Mouse (Mus musculus): ENCODE results near the gene Trim2. TPM values are rescaled to one million over a fixed set of nuclear protein-coding genes. Genes with fewer than 3 reads are reported as not detected.

Trim2 gene
- total RNA-seq, 2 experiments from 2014 or later: 6.2 to 7.0 TPM

GRCm38 (mm10) chr3:84324000-84324399 is 17.3 kb upstream of the Trim2 start:
- DNase-seq: no peak

DNA sequence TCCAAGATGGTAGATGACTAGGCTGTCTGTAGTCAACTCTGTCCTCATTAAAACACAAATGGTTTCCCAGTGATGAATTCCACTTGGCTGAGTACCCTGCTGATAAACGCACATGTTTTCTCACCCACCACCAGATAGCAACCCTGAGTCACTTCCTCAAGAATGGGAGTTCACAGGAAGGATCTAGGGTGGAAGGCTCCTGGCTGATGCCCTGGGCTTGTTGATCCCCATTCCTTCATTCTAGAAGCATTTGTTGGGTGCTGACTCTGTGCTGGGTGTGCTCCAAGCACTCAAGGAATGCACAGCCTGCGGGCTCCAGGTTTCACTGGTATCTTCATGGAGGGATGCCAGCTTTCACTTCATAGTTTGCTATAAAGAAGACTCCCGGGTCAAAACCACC is 12.8 kb upstream of the Trim2 start:
- DNase-seq: peak; percentile 47 to 64

DNA sequence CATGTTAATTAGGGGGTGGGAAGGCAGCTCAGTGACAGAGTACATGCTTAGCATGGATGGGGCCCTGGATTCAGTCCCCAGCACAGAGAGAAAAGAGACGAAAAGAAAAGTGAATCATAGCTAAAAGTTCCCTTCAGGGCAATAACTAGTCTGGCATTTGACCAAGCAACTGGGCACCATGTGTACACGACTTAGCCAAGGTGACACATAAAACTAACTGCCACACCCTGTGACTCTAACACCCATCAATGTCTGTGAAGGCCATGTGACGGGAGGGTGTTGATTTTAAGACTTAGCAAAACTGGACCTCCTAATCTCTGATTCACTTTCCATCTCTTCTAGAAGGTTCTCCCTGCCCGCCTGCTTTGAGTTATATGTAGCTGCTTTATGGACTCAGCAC is 12.2 kb upstream of the Trim2 start:
- no peak for DNase-seq

DNA sequence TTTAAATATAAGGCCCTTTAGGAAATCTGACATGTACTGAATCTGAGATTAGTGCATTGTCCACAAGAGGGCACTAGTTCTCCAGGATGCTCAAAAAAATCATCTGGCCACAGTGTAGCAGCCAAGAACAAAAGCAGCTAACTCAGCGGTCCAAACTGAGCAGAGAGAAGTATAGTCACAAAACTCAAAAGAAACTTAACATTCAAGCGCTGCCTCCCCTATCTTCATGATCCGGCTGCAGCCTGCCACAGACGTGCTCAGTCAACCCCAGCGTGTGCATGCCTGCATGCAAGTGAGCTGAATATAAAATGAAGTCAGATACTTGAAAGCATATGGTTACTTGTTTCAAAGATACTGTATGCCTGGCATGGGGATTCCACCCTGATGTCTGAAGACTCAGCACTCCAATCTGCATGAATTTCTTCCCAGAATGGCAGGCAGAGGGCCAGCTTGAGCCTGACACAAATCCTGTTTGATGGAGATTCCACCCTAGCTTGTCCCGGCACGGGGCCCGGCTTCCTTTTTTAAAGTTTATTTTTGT is 8.0 kb upstream of the Trim2 start:
- DNase-seq: peak; percentile 81 to 86

DNA sequence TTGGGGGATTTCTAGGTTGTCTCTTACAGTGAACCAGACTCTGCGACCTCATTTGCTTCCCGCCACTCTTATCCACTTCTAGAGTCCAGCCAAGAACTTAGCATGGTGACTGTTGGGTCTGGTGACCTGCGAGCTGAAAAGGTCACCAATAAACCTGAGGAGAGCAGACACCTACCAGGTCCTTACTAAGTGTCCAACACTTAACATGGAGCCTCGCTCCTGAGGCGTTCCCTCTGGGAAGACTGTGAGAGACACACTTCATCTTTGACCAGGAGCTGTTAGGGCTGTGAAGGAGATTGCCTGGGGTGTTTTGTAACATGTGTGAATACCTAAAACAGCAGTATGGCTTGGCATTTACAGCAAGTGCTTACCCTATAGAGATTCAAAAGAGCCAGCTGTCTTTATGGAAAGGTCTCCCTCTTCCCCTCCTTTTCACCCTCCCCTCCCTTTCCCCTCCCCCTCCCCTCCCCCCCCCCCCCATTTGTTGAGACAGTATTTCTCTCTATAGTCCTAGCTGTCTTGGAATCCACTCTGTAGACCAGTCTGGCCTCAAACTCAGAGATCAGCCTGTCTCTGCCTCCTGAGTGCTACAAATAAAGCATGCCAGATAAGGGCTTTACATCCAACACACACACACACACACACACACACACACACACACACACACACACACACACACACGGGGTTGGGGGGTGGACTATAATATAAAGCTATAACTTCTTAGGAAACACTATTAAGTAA is 7.3 kb upstream of the Trim2 start:
- DNase-seq: no peak

GRCm38 (mm10) chr3:84313003-84313800 is 6.5 kb upstream of the Trim2 start:
- DNase-seq: peak; percentile 76 to 81

DNA sequence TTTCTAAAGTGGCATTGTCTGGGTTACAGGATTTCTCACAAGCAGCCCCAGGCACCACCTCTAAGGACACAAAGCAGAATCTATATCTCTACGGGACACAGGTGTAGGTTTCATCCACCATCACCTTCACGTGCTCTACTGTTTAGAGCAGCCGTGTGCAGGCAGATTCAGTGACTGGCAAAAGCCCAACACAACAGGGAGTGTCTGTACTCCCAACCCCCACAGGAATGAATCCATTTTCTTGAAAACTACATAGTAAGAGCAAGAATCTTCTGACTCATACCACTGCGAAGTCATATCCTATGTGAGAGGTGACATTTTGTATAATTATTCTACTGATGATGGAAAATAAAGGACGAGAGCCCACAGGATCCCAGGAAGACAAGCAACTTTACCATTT is 5.6 kb upstream of the Trim2 start:
- DNase-seq: no peak

GRCm38 (mm10) chr3:84307516-84307915 is 839 bp upstream of the Trim2 start:
- DNase-seq: peak; percentile 21 to 38

GRCm38 (mm10) chr3:84305722-84306510 is 761 bp downstream of the Trim2 start:
- no peak for DNase-seq

DNA sequence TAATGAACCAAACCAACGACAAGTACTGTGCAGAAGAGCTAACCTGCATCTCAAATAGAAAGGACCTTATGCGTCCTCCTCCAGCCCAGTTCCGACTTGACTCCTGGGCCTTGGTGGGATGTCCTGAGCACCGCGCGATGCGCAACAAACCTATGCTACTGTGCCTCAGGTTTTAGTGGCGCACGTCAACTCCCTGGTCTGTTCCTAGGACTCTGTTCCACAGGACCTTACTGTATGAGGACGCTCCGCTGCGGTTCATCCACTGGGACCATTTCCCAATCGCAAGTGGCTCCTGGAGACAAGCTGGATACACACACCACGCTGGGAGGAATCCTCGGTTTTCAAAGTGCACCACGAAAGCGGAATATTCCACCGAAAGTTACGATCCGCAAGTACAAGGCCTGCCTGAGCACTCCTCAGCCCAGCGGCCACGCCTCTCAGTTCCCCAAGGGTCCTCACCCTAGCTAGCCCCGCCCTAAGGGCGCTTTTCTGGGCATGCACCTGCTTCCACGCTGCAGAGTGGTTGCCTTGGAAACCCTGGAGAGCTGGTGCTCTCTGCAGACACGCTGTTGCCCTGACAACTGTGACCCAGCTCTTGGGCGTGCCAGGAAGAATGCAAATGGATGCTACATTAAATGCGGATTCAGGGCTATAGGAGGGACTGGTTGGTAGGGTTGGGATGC is 1.5 kb downstream of the Trim2 start:
- no peak for DNase-seq

GRCm38 (mm10) chr3:84304339-84305009 is 2.2 kb downstream of the Trim2 start:
- peak; percentile 43 to 50 for DNase-seq

DNA sequence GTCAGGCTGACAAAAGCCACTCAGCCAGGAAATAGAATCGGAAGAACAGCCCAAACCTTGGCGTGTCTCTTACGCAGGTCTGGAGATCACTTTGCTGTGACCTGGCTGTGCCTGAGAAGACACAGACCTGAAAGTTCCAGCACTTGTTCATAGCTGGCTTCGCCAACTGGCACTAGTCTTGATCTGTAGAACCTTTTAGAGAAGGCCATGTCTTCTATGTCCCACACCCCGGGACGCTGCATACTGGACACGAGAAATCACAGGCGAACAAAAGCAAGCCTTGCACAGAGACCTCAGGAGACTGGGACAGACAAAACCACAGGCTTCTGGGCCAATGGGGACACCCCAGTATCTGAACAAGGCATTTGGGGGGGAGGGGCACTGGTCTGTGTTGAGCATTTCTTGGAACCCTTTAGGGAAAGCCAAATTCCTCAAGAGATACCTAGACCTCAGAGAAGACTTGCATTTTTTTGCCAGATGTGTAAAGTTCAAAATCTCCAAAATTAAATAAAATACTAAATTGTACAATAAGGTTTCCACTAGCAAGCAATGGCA is 3.2 kb downstream of the Trim2 start:
- DNase-seq: no peak

DNA sequence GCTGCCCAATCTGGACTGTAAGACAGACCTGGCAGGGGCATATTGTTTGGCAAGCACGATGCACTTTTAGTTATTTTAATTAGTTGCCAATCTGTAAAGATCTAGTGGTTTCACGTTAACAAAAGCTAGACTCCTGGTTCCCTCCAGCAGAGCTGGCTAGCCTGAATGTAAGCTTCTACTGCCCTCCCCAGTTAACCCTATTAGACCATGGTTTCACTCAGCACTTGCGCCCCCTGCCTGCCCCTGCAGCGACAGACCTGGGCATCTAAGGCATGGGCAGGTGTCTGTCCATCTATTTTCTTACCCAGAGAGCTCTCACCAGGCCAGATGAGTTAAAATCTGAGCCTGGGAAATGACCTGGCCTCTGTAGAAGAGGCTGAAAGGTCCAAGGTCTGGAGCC is 4.4 kb downstream of the Trim2 start:
- DNase-seq: peak in 1 of 2 experiments; percentile 35

DNA sequence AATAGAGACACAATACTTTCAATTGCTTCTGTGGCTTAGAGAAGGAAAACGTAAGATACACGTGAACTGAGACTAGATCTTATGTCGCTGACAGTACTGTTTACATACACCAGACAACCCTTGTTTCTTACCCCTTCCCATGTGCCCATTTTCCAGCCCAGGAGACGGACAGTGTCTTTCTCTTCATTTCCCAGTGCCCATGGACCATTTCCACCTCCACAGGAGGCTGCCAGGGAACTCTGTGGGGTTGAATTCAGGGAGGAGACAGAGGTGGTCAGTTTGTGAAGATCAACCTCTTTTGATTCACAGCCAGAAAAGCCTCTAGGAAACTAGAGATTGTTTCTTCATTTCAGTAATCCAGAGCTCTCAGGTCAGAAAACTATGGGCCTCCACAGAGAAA is 5.0 kb downstream of the Trim2 start:
- no peak for DNase-seq

GRCm38 (mm10) chr3:84298186-84298585 is 8.5 kb downstream of the Trim2 start:
- DNase-seq: no peak

DNA sequence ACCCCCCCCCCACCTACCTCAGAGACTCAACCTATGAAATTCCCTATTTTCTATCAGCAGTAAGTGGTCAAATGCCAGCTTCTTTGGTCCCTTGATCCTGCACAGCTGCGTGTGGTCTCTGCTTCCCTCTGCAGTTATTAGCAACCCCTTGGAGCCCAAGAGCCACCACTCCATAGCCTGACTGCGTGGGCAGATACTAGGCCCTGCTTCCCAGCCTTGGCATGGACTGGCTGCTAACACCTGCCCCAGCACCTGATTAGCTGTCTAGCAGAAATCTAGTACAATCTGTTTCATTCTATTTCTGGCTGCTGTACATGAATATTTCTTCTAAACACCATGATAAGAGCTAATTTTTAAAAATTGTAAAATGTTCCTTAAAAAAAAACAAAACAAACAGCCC is 10.0 kb downstream of the Trim2 start:
- DNase-seq: no peak

DNA sequence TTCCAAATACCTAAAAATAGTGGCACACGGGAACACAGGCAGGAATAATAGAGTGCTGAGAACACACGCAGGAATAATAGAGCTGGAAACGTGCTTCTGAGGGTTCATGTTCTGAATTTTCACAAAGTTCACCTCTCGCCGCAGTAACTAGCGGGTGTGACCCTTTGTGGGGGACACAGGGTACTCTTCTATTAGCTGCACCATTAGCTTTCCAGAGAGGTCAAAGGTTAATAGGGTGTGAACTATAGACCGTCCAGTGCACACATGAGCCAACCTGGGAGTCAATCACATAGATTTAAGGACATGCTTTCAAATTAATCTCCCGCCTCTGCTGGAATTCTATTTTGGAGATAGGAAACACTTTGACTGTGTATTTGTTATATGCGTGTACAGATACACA is 11.9 kb downstream of the Trim2 start:
- no peak for DNase-seq

- no peak for DNase-seq
Measured at GRCm38 (mm10) chr3:84293666-84294595, 12.7 kb downstream of the Trim2 start.

- no peak for DNase-seq
Measured at GRCm38 (mm10) chr3:84292238-84292637, 14.4 kb downstream of the Trim2 start.

DNA sequence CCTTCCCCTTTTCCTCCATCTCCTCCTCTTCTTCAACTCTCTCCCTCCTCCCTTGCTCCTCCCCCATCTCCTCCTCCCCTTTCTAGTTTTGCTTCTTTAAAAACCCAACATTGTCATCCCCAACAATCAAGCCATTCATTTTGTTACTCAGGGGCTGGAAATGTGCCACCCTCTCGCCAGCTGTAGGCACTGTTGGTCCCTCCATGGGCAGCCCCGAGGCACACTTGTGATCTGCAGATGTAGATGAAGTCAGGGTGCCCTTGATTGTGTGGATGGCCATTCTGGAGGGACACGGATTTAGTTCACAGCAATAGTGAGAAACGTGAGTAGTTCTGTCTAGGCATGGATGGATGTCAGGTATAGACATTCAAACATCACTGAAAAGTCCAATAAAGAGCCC is 17.7 kb downstream of the Trim2 start:
- no peak for DNase-seq
